Mouse (Mus musculus): ENCODE data around the gene Dpy19l1. TPM values are rescaled to one million over a fixed set of nuclear protein-coding genes. Genes with fewer than 3 reads are reported as not detected.

Dpy19l1 gene
- total RNA-seq, 2 experiments from 2014 or later: 36.5 to 41.1 TPM

GRCm38 (mm10) chr9:24387230-24387629 lies 115.7 kb downstream of the Dpy19l1 start:
- ATAC-seq (replicated peaks; ENCODE audit: low FRiP score, poor library complexity, severe bottlenecking): no peak

- no peak for ATAC-seq (replicated peaks; ENCODE audit: low FRiP score, poor library complexity, severe bottlenecking)
These were observed 123.6 kb downstream of the Dpy19l1 start for GRCm38 (mm10) chr9:24379321-24379720.

- no peak for ATAC-seq (replicated peaks; ENCODE audit: low FRiP score, poor library complexity, severe bottlenecking)
These were observed 124.1 kb downstream of the Dpy19l1 start for GRCm38 (mm10) chr9:24378848-24379247.

Other genes with a start within 250 kb of the Dpy19l1 start
- gene Cypt4, start 122.1 kb upstream of the Dpy19l1 start, total RNA-seq (2015; ENCODE audit: low replicate concordance): not detected in 2 replicates
- gene Cypt4, start 122.1 kb upstream of the Dpy19l1 start, total RNA-seq (2017; ENCODE audit: low replicate concordance): not detected in 2 replicates
- gene Dpy19l2, start 193.2 kb upstream of the Dpy19l1 start, total RNA-seq (2015; ENCODE audit: low replicate concordance): not detected in 2 replicates
- not detected in 2 replicates for gene Dpy19l2, start 193.2 kb upstream of the Dpy19l1 start, total RNA-seq (2017; ENCODE audit: low replicate concordance)

All from erythroid progenitor cell, adult 5-6 weeks (primary cell).